Mouse (Mus musculus): ENCODE results near the gene Cyp2a5. TPM values are rescaled to one million over a fixed set of nuclear protein-coding genes. Genes with fewer than 3 reads are reported as not detected.
"Not testable (repeated sequence)": the region's sequence is repeated elsewhere in the genome, so short reads cannot be mapped to it uniquely, and the experiment has no call there.

The Cyp2a5 gene
- not detected for polyA plus RNA-seq (2017; shearing (Covaris generic))

DNA sequence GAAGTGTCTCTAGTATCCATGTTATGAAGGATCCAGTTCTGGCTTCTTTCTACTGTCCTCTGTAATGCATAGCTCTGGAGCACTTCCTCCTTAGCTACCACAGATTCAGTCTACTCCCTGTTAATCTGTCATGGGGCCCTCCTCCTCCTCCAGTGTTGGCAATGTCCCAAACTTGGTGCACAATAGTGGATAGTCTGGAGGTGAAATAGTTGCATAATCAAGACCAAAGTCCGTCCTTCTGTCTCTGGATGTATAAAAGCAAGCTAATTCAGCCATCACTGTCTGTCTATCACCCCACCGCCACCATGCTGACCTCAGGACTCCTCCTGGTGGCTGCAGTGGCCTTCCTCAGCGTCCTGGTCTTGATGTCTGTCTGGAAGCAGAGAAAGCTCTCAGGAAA is at the start of gene Cyp2a5:
Cyp2a5 (plus strand) TSS at position 247 of the 400 bp plus-strand sequence.
- ATAC-seq = not testable (repeated sequence)

- ATAC-seq = not testable (repeated sequence)
Measured at GRCm38 (mm10) chr7:26786013-26786412, 49.1 kb upstream of the Cyp2a5 start.

- ATAC-seq = no peak
Measured at GRCm38 (mm10) chr7:26789984-26790383, 45.1 kb upstream of the Cyp2a5 start.

GRCm38 (mm10) chr7:26800104-26800503 is 35.0 kb upstream of the Cyp2a5 start:
- no peak for ATAC-seq

- no peak for ATAC-seq
Measured at GRCm38 (mm10) chr7:26800996-26801395, 34.1 kb upstream of the Cyp2a5 start.

GRCm38 (mm10) chr7:26808592-26808991 is 26.5 kb upstream of the Cyp2a5 start, which contains the start of gene Cyp2g1:
TSS of gene Cyp2g1 (plus strand) at chr7:26808892.
- no peak for ATAC-seq

- ATAC-seq = not testable (repeated sequence)
Measured at GRCm38 (mm10) chr7:26831556-26832292, 3.4 kb upstream of the Cyp2a5 start.

- not testable (repeated sequence) for ATAC-seq
Measured at GRCm38 (mm10) chr7:26832668-26833067, 2.4 kb upstream of the Cyp2a5 start.

GRCm38 (mm10) chr7:26843400-26843799 is 8.3 kb downstream of the Cyp2a5 start:
- not testable (repeated sequence) for ATAC-seq

GRCm38 (mm10) chr7:26850063-26850462 is 15.0 kb downstream of the Cyp2a5 start:
- not testable (repeated sequence) for ATAC-seq

- ATAC-seq = not testable (repeated sequence)
Measured at GRCm38 (mm10) chr7:26878581-26878980, 43.5 kb downstream of the Cyp2a5 start.

- ATAC-seq = not testable (repeated sequence)
Measured at GRCm38 (mm10) chr7:26880600-26880999, 45.5 kb downstream of the Cyp2a5 start.

Other genes starting within 250 kb of the Cyp2a5 start
- not detected for gene Vmn1r185, start 216.8 kb upstream of the Cyp2a5 start, polyA plus RNA-seq (2017; shearing (Covaris generic))
- not detected for gene Cyp2b23, start 148.9 kb upstream of the Cyp2a5 start, polyA plus RNA-seq (2017; shearing (Covaris generic))
- not detected for gene Cyp2b19, start 78.2 kb upstream of the Cyp2a5 start, polyA plus RNA-seq (2017; shearing (Covaris generic))
- not detected for gene Cyp2g1, start 26.4 kb upstream of the Cyp2a5 start, polyA plus RNA-seq (2017; shearing (Covaris generic))
- gene Cyp2a22, start 104.1 kb downstream of the Cyp2a5 start, polyA plus RNA-seq (2017; shearing (Covaris generic)) = not detected
- not detected for gene Cyp2a12, start 193.8 kb downstream of the Cyp2a5 start, polyA plus RNA-seq (2017; shearing (Covaris generic))

Measured in activated CD4-positive, CD25-positive, alpha-beta regulatory T cell, adult 4 months (primary cell).